Mouse (Mus musculus): Measurements from ENCODE around the gene Gxylt1. TPM values are rescaled to one million over a fixed set of nuclear protein-coding genes. Genes with fewer than 3 reads are reported as not detected.

Gxylt1 gene
- total RNA-seq, 2 experiments from 2014 or later = 8.4 to 9.4 TPM

Other genes with a start within 250 kb of the Gxylt1 start
- 10 to 100 TPM; 16.5 to 18.2 TPM for gene Yaf2, start 61.8 kb upstream of the Gxylt1 start, total RNA-seq (2021)
- gene Zcrb1, start 123.2 kb upstream of the Gxylt1 start, total RNA-seq (2021) = 10 to 100 TPM; 75.6 to 76.3 TPM
- gene Pphln1, start 123.2 kb upstream of the Gxylt1 start, total RNA-seq (2021) = 10 to 100 TPM; 20.7 to 21.5 TPM